Mouse (Mus musculus) hindbrain, embryonic 12.5 days (tissue): ENCODE measurements around the gene Arpp21. TPM values are rescaled to one million over a fixed set of nuclear protein-coding genes. Genes with fewer than 3 reads are reported as not detected.
A peak's percentile ranks its signal among the peaks of the same experiment; 100 is the strongest.

Experiments used
- ATAC-seq: fragments of 200-750 bp; cut with Nextera tagmentation; 2 replicates; pipeline ENCODE4 v1.8.0; 2017; ENCODE audit warnings: moderate TSS enrichment; ENCODE audit not compliant: low FRiP score
- H3K27ac ChIP-seq: fragments of 300-500 bp; sonication (generic); 2 replicates; pipeline ENCODE4 v1.5.1; 2016; ENCODE audit warnings: mild to moderate bottlenecking
- H3K27me3 ChIP-seq: fragments of 300-500 bp; sonication (generic); 2 replicates; pipeline ENCODE4 v1.6.1; 2016; ENCODE audit warnings: mild to moderate bottlenecking
- H3K36me3 ChIP-seq: fragments of 300-500 bp; sonication (generic); 2 replicates; pipeline ENCODE4 v1.6.1; 2016; ENCODE audit warnings: mild to moderate bottlenecking
- H3K4me1 ChIP-seq: fragments of 300-500 bp; sonication (generic); 2 replicates; pipeline ENCODE4 v1.6.1; 2016
- H3K4me2 ChIP-seq: fragments of 300-500 bp; sonication (generic); replicated peaks from 2 replicates; pipeline ENCODE4 v1.6.1; 2016; ENCODE audit warnings: mild to moderate bottlenecking
- H3K4me3 ChIP-seq: fragments of 300-500 bp; sonication (generic); 2 replicates; pipeline ENCODE4 v1.5.1; 2016; ENCODE audit warnings: mild to moderate bottlenecking
- H3K9ac ChIP-seq: fragments of 300-500 bp; sonication (generic); 2 replicates; pipeline ENCODE4 v1.6.1; 2016; ENCODE audit warnings: mild to moderate bottlenecking, moderate library complexity
- H3K9me3 ChIP-seq: fragments of 300-500 bp; sonication (generic); replicated peaks from 2 replicates; pipeline ENCODE4 v1.6.1; 2016; ENCODE audit warnings: mild to moderate bottlenecking
- WGBS: fragments of 180-500 bp; shearing (Covaris S2); methylation state at CpG from one replicate; pipeline ENCODE4 v1.1.7; 2016; 5-methylcytosine and 5-hydroxymethylcytosine counted together
- polyA plus RNA-seq: library from polyadenylated mRNA; unstranded; fragments of >200 nt; fragmentation: Nextera tagmentation; extraction: Ambion mirVana; gene quantifications from 2 replicates; pipeline ENCODE4 v1.2.1, GENCODE M21; 2016

The Arpp21 gene
- polyA plus RNA-seq, 1 experiment from 2014 or later: 9.8 TPM

GRCm38 (mm10) chr9:112226511-112226910, 9.2 kb downstream of the Arpp21 start:
- no peak overlapping the region for H3K4me2 ChIP-seq
- 60% methylated on average over 1 of the region's 1 CpGs for WGBS
- H3K27me3 ChIP-seq: no peaks in the 10 kb centered on the region
- ATAC-seq: no peak
- no peak overlapping the region for H3K4me3 ChIP-seq
- no peak overlapping the region for H3K9ac ChIP-seq
- H3K9me3 ChIP-seq: no peaks in the 10 kb centered on the region
- H3K27ac ChIP-seq: no peak overlapping the region
- no peaks in the 10 kb centered on the region for H3K36me3 ChIP-seq
- no peaks in the 10 kb centered on the region for H3K4me1 ChIP-seq

GRCm38 (mm10) chr9:112225046-112225445, 10.7 kb downstream of the Arpp21 start:
- no peaks in the 10 kb centered on the region for H3K36me3 ChIP-seq
- H3K27ac ChIP-seq: no peak overlapping the region
- H3K27me3 ChIP-seq: no peaks in the 10 kb centered on the region
- no peaks in the 10 kb centered on the region for H3K4me1 ChIP-seq
- H3K9ac ChIP-seq: no peak overlapping the region
- no peaks in the 10 kb centered on the region for H3K9me3 ChIP-seq
- H3K4me3 ChIP-seq: no peak overlapping the region
- H3K4me2 ChIP-seq: no peak overlapping the region
- 69% methylated on average over 2 of the region's 2 CpGs for WGBS
- no peak for ATAC-seq

- H3K9me3 ChIP-seq: no peaks in the 10 kb centered on the region
- 0 out of 2 replicates have a peak, but pooled peaks cover 3% of the 10 kb centered on the region for H3K4me1 ChIP-seq
- 85% methylated on average over 8 of the region's 8 CpGs for WGBS
- H3K36me3 ChIP-seq: no peaks in the 10 kb centered on the region
- H3K4me3 ChIP-seq: no peak overlapping the region
- H3K27me3 ChIP-seq: no peaks in the 10 kb centered on the region
- no peak overlapping the region for H3K4me2 ChIP-seq
- no peak overlapping the region for H3K27ac ChIP-seq
- no peak overlapping the region for H3K9ac ChIP-seq
- ATAC-seq: no peak
These were observed 16.4 kb downstream of the Arpp21 start for GRCm38 (mm10) chr9:112219372-112219771.

GRCm38 (mm10) chr9:112218237-112218636, 17.5 kb downstream of the Arpp21 start:
- WGBS: 55% methylated on average over 3 of the region's 3 CpGs
- 0 out of 2 replicates have a peak, but pooled peaks cover 3% of the 10 kb centered on the region for H3K4me1 ChIP-seq
- no peaks in the 10 kb centered on the region for H3K9me3 ChIP-seq
- H3K9ac ChIP-seq: no peak overlapping the region
- no peak for ATAC-seq
- H3K4me3 ChIP-seq: no peak overlapping the region
- no peaks in the 10 kb centered on the region for H3K36me3 ChIP-seq
- no peaks in the 10 kb centered on the region for H3K27me3 ChIP-seq
- H3K4me2 ChIP-seq: no peak overlapping the region
- H3K27ac ChIP-seq: no peak overlapping the region

GRCm38 (mm10) chr9:112217161-112217560, 18.6 kb downstream of the Arpp21 start:
- Histone ChIP-seq H3K4me1 (0 out of 2 replicates have a peak, but pooled peaks cover 3% of the 10 kb centered on the region), H3K27ac (no peak overlapping the region), H3K4me3 (no peak overlapping the region), H3K36me3 (no peaks in the 10 kb centered on the region), H3K4me2 (no peak overlapping the region), H3K27me3 (no peaks in the 10 kb centered on the region), H3K9ac (no peak overlapping the region), H3K9me3 (no peaks in the 10 kb centered on the region)
- WGBS: 87% methylated on average over 4 of the region's 4 CpGs
- no peak for ATAC-seq

GRCm38 (mm10) chr9:112215030-112215806, 20.5 kb downstream of the Arpp21 start:
- 78% methylated on average over 10 of the region's 10 CpGs for WGBS
- no peaks in the 10 kb centered on the region for H3K9me3 ChIP-seq
- H3K4me3 ChIP-seq: no peak overlapping the region
- no peaks in the 10 kb centered on the region for H3K27me3 ChIP-seq
- H3K36me3 ChIP-seq: no peaks in the 10 kb centered on the region
- H3K27ac ChIP-seq: no peak overlapping the region
- H3K9ac ChIP-seq: no peak overlapping the region
- H3K4me2 ChIP-seq: no peak overlapping the region
- H3K4me1 ChIP-seq: 0 out of 2 replicates have a peak, but pooled peaks cover 3% of the 10 kb centered on the region
- no peak for ATAC-seq

GRCm38 (mm10) chr9:112213411-112214255, 22.1 kb downstream of the Arpp21 start:
- H3K36me3 ChIP-seq: no peaks in the 10 kb centered on the region
- H3K27ac ChIP-seq: no peak overlapping the region
- no peaks in the 10 kb centered on the region for H3K9me3 ChIP-seq
- no peak overlapping the region for H3K9ac ChIP-seq
- 0 out of 2 replicates have a peak, but pooled peaks cover 3% of the 10 kb centered on the region for H3K4me1 ChIP-seq
- H3K27me3 ChIP-seq: no peaks in the 10 kb centered on the region
- no peak for ATAC-seq
- H3K4me2 ChIP-seq: no peak overlapping the region
- H3K4me3 ChIP-seq: no peak overlapping the region
- 70% methylated on average over 10 of the region's 10 CpGs for WGBS

- no peaks in the 10 kb centered on the region for H3K36me3 ChIP-seq
- no peak overlapping the region for H3K4me3 ChIP-seq
- no peaks in the 10 kb centered on the region for H3K27me3 ChIP-seq
- H3K27ac ChIP-seq: no peak overlapping the region
- H3K4me1 ChIP-seq: peaks cover 5% of the 10 kb centered on the region
- no peaks in the 10 kb centered on the region for H3K9me3 ChIP-seq
- no peak overlapping the region for H3K4me2 ChIP-seq
- H3K9ac ChIP-seq: no peak overlapping the region
- 53% methylated on average over 3 of the region's 3 CpGs for WGBS
- ATAC-seq: no peak; the same call in 1 of the 2 replicates
These were observed 25.9 kb downstream of the Arpp21 start for GRCm38 (mm10) chr9:112209803-112210202.

- ATAC-seq: peak; percentile 97
- no peaks in the 10 kb centered on the region for H3K36me3 ChIP-seq
- H3K4me3 ChIP-seq: no peak overlapping the region
- peaks cover 5% of the 10 kb centered on the region for H3K4me1 ChIP-seq
- WGBS: 5% methylated on average over 4 of the region's 4 CpGs
- H3K9ac ChIP-seq: no peak overlapping the region
- no peaks in the 10 kb centered on the region for H3K27me3 ChIP-seq
- H3K4me2 ChIP-seq: no peak overlapping the region
- no peaks in the 10 kb centered on the region for H3K9me3 ChIP-seq
- H3K27ac ChIP-seq: peak overlapping the region; percentile 57; the same call in 1 of the 2 replicates
These were observed 28.0 kb downstream of the Arpp21 start for GRCm38 (mm10) chr9:112207767-112208166.

GRCm38 (mm10) chr9:112198296-112198695, 37.4 kb downstream of the Arpp21 start:
- Histone ChIP-seq H3K9ac (no peak overlapping the region), H3K4me3 (no peak overlapping the region), H3K4me2 (no peak overlapping the region), H3K9me3 (no peaks in the 10 kb centered on the region), H3K36me3 (no peaks in the 10 kb centered on the region), H3K27ac (no peak overlapping the region), H3K27me3 (no peaks in the 10 kb centered on the region), H3K4me1 (no peaks in the 10 kb centered on the region)
- ATAC-seq: no peak
- WGBS: 87% methylated on average over 6 of the region's 6 CpGs

GRCm38 (mm10) chr9:112194049-112194448, 41.7 kb downstream of the Arpp21 start:
- no peaks in the 10 kb centered on the region for H3K9me3 ChIP-seq
- no peak overlapping the region for H3K4me2 ChIP-seq
- H3K27ac ChIP-seq: no peak overlapping the region
- H3K9ac ChIP-seq: no peak overlapping the region
- H3K4me3 ChIP-seq: no peak overlapping the region
- no peak for ATAC-seq
- H3K27me3 ChIP-seq: no peaks in the 10 kb centered on the region
- H3K4me1 ChIP-seq: no peaks in the 10 kb centered on the region
- H3K36me3 ChIP-seq: no peaks in the 10 kb centered on the region

- 91% methylated on average over 10 of the region's 10 CpGs for WGBS
- Histone ChIP-seq H3K27ac (no peak overlapping the region), H3K9ac (no peak overlapping the region), H3K27me3 (peaks cover 13% of the 10 kb centered on the region; the same call in 1 of the 2 replicates), H3K4me3 (no peak overlapping the region), H3K36me3 (no peaks in the 10 kb centered on the region), H3K4me2 (no peak overlapping the region), H3K9me3 (no peaks in the 10 kb centered on the region), H3K4me1 (peaks cover 22% of the 10 kb centered on the region)
- ATAC-seq: no peak
These were observed 46.3 kb downstream of the Arpp21 start for GRCm38 (mm10) chr9:112189394-112189793.
